Mouse (Mus musculus) CH12.LX (cell line): Measurements from ENCODE around the gene Lef1.

Experiments used
- JUN ChIP-seq: IDR thresholded peaks from 2 replicates; pipeline ENCODE4 v1.6.1; 2011; ENCODE audit warnings: low read depth, mild to moderate bottlenecking, low read length, improper control_type of control experiment, moderate library complexity; ENCODE audit not compliant: insufficient read depth
- KAT2A ChIP-seq: IDR thresholded peaks from 2 replicates; pipeline ENCODE4 v1.6.1; 2012; ENCODE audit warnings: low read length, improper control_type of control experiment, inconsistent platforms; ENCODE audit not compliant: insufficient replicate concordance
- POLR2A ChIP-seq: IDR thresholded peaks from 2 replicates; pipeline ENCODE4 v1.6.1; 2011; ENCODE audit warnings: low read depth, mild to moderate bottlenecking, improper control_type of control experiment, low read length
- TCF12 ChIP-seq: IDR thresholded peaks from 2 replicates; pipeline ENCODE4 v1.6.1; 2014; ENCODE audit warnings: low read depth, mild to moderate bottlenecking, inconsistent platforms, low read length, improper control_type of control experiment

- TF ChIP-seq KAT2A = no peak
- TF ChIP-seq TCF12 = no peak
- TF ChIP-seq POLR2A = no peak
- TF ChIP-seq JUN = no peak
Observed at GRCm38 (mm10) chr3:131255399-131255981, 145.2 kb downstream of the Lef1 start.
